Mouse (Mus musculus) testis, adult 2 months (tissue): ENCODE data around the gene Tmtc4. TPM values are rescaled to one million over a fixed set of nuclear protein-coding genes. Genes with fewer than 3 reads are reported as not detected.

Experiments used
- H3K27ac ChIP-seq: fragments of 200-500 bp; 2 replicates; pipeline ENCODE4 v1.5.1; 2012; ENCODE audit warnings: low read depth, low read length; ENCODE audit not compliant: control insufficient read depth, insufficient read depth
- H3K27me3 ChIP-seq: fragments of 200-500 bp; 2 replicates; pipeline ENCODE4 v1.6.1; 2012; ENCODE audit warnings: mild to moderate bottlenecking, low read length, moderate library complexity; ENCODE audit not compliant: control insufficient read depth, insufficient read depth
- H3K36me3 ChIP-seq: fragments of 200-500 bp; 2 replicates; pipeline ENCODE4 v1.6.1; 2012; ENCODE audit warnings: mild to moderate bottlenecking, low read length; ENCODE audit not compliant: control insufficient read depth, insufficient read depth
- H3K4me1 ChIP-seq: fragments of 200-500 bp; 2 replicates; pipeline ENCODE4 v1.6.1; 2012; ENCODE audit warnings: low read length; ENCODE audit not compliant: control insufficient read depth, insufficient read depth
- H3K4me3 ChIP-seq: fragments of 200-500 bp; 2 replicates; pipeline ENCODE4 v1.5.1; 2012; ENCODE audit warnings: low read depth, mild to moderate bottlenecking, low read length, moderate library complexity, mixed read lengths; ENCODE audit not compliant: control insufficient read depth
- CTCF ChIP-seq: fragments of 200-500 bp; IDR thresholded peaks from 2 replicates; pipeline ENCODE4 v1.5.1; 2012; ENCODE audit warnings: low read depth, mild to moderate bottlenecking, inconsistent platforms, low read length, moderate library complexity; ENCODE audit not compliant: control insufficient read depth, insufficient read depth, insufficient replicate concordance
- POLR2A ChIP-seq: fragments of 200-500 bp; IDR thresholded peaks from 2 replicates; pipeline ENCODE4 v1.6.1; 2012; ENCODE audit warnings: low read depth, mild to moderate bottlenecking, inconsistent platforms, low read length, moderate library complexity; ENCODE audit not compliant: control insufficient read depth
- polyA plus RNA-seq: library from polyadenylated mRNA; depleted of rRNA; stranded (reverse); fragments of >200 nt; gene quantifications from 2 replicates; pipeline ENCODE4 v1.2.3, GENCODE M21; 2012

The Tmtc4 gene
- polyA plus RNA-seq, 1 experiment = 10.4 TPM

- Histone ChIP-seq H3K27ac (no peak overlapping the region), H3K36me3 (no peaks in the 10 kb centered on the region), H3K4me3 (no peak overlapping the region), H3K4me1 (peaks cover 2% of the 10 kb centered on the region; the same call in 1 of the 2 replicates), H3K27me3 (no peaks in the 10 kb centered on the region)
- TF ChIP-seq CTCF = no peak
Measured at GRCm38 (mm10) chr14:122882201-122882639, 101.6 kb downstream of the Tmtc4 start.

- Histone ChIP-seq H3K36me3 (no peaks in the 10 kb centered on the region), H3K27ac (no peak overlapping the region)
- TF ChIP-seq CTCF (no peak), POLR2A (no peak)
Measured at GRCm38 (mm10) chr14:122881699-122882098, 102.1 kb downstream of the Tmtc4 start.

GRCm38 (mm10) chr14:122880291-122880690 lies 103.5 kb downstream of the Tmtc4 start:
- no peaks in the 10 kb centered on the region for H3K36me3 ChIP-seq
- H3K4me1 ChIP-seq = peaks cover 2% of the 10 kb centered on the region; the same call in 1 of the 2 replicates
- TF ChIP-seq CTCF (no peak), POLR2A (no peak)
- H3K27ac ChIP-seq = no peak overlapping the region
- H3K4me3 ChIP-seq = no peak overlapping the region
- H3K27me3 ChIP-seq = no peaks in the 10 kb centered on the region

More at GRCm38 (mm10) chr14:122881699-122882098, 102.1 kb downstream of the Tmtc4 start:
- H3K27me3 ChIP-seq = no peaks in the 10 kb centered on the region
- H3K4me3 ChIP-seq = no peak overlapping the region
- H3K4me1 ChIP-seq = peaks cover 2% of the 10 kb centered on the region; the same call in 1 of the 2 replicates

GRCm38 (mm10) chr14:122877787-122878186 lies 106.0 kb downstream of the Tmtc4 start:
- Histone ChIP-seq H3K27me3 (no peaks in the 10 kb centered on the region), H3K4me1 (peaks cover 2% of the 10 kb centered on the region; the same call in 1 of the 2 replicates), H3K27ac (no peak overlapping the region), H3K4me3 (no peak overlapping the region), H3K36me3 (no peaks in the 10 kb centered on the region)
- TF ChIP-seq CTCF (no peak), POLR2A (no peak)

GRCm38 (mm10) chr14:122876723-122877122 lies 107.1 kb downstream of the Tmtc4 start:
- H3K4me3 ChIP-seq = no peak overlapping the region
- H3K36me3 ChIP-seq = no peaks in the 10 kb centered on the region
- H3K27ac ChIP-seq = no peak overlapping the region
- TF ChIP-seq CTCF = no peak
- no peak for TF ChIP-seq POLR2A
- H3K27me3 ChIP-seq = no peaks in the 10 kb centered on the region
- no peaks in the 10 kb centered on the region for H3K4me1 ChIP-seq

GRCm38 (mm10) chr14:122876163-122876562 lies 107.7 kb downstream of the Tmtc4 start:
- Histone ChIP-seq H3K36me3 (no peaks in the 10 kb centered on the region), H3K27me3 (no peaks in the 10 kb centered on the region), H3K4me1 (no peaks in the 10 kb centered on the region), H3K4me3 (no peak overlapping the region), H3K27ac (no peak overlapping the region)
- TF ChIP-seq POLR2A = no peak
- TF ChIP-seq CTCF = peak; percentile 84; the same call in 1 of the 2 replicates

- TF ChIP-seq POLR2A (no peak), CTCF (no peak)
- H3K4me3 ChIP-seq = no peak overlapping the region
- no peaks in the 10 kb centered on the region for H3K4me1 ChIP-seq
- H3K36me3 ChIP-seq = no peaks in the 10 kb centered on the region
- H3K27ac ChIP-seq = no peak overlapping the region
- no peaks in the 10 kb centered on the region for H3K27me3 ChIP-seq
Measured at GRCm38 (mm10) chr14:122875636-122876035, 108.2 kb downstream of the Tmtc4 start.

- Histone ChIP-seq H3K27me3 (no peaks in the 10 kb centered on the region), H3K4me3 (no peak overlapping the region), H3K4me1 (no peaks in the 10 kb centered on the region), H3K27ac (no peak overlapping the region), H3K36me3 (no peaks in the 10 kb centered on the region)
- no peak for TF ChIP-seq POLR2A
- TF ChIP-seq CTCF = no peak
Measured at GRCm38 (mm10) chr14:122875056-122875455, 108.8 kb downstream of the Tmtc4 start.
